In the genomic region with DNA sequence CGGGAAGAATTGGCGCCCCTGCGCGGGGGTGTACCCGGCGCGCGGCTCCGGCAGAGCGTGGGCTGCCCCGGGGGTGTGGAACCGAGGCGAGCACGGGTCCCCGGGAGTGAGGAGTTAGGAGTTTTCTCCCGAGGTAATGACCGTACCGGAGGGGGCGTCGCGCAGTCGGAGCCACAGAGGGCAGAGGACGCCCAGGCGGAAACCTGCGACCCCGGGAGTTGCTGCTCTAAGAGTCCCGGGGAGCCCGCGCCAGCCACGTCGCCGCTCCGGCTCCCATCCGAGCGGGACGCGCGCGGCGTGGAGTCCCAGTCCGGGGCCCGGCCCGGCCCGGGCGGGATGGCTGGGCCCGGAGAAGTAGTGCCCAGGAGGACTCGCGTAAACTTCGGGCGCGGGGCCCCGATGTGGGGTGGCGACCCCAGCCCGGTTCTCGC, we compare ENCODE assay signal across 8 mouse cellular contexts. TPM values are rescaled to one million over a fixed set of nuclear protein-coding genes. Genes with fewer than 3 reads are reported as not detected.
DNase-seq lines count a peak whose midpoint lies in the region; ATAC-seq lines count a peak whose summit lies in the region.

No protein-coding gene starts in this region.

- H3K36me3 ChIP-seq in hindbrain, embryonic 12.5 days: no peaks in the 10 kb centered on the region
- no peaks in the 10 kb centered on the region for H3K36me3 ChIP-seq in stomach, embryonic 14.5 days (ENCODE audit: control insufficient read depth, insufficient read depth, low read length)

- ATAC-seq in hindbrain, embryonic 12.5 days (ENCODE audit: low FRiP score): peak; percentile 71
- ATAC-seq in stomach, embryonic 14.5 days (ENCODE audit: insufficient number of reproducible peaks, insufficient read depth, low FRiP score, low read depth): peak; percentile 40

- H3K9me3 ChIP-seq in hindbrain, embryonic 12.5 days (replicated peaks): no peaks in the 10 kb centered on the region
- no peaks in the 10 kb centered on the region for H3K9me3 ChIP-seq in stomach, embryonic 14.5 days (ENCODE audit: control insufficient read depth, low read depth, low read length)

- DNase-seq in heart, adult 8-10 months (ENCODE audit: low spot score): peak; percentile 36
- no peak for DNase-seq in heart, adult 11 months
- DNase-seq in A20 (ENCODE audit: low read depth, low spot score): peak; percentile 75
- DNase-seq in lung, postnatal 25 days (ENCODE audit: low spot score): peak; percentile 34
- DNase-seq in left cerebral cortex, postnatal 25 days (ENCODE audit: low spot score in 2 of 2): no peak

- H3K27ac ChIP-seq in brown adipose tissue, adult 24 weeks (replicated peaks; ENCODE audit: low read depth, low read length): peak overlapping the region; percentile 89
- peak overlapping the region; percentile 94 for H3K27ac ChIP-seq in hindbrain, embryonic 12.5 days
- peak overlapping the region; percentile 90 for H3K27ac ChIP-seq in stomach, embryonic 14.5 days (ENCODE audit: low read length)

- H3K27me3 ChIP-seq in hindbrain, embryonic 12.5 days: no peaks in the 10 kb centered on the region
- no peaks in the 10 kb centered on the region for H3K27me3 ChIP-seq in stomach, embryonic 14.5 days (ENCODE audit: control insufficient read depth, insufficient read depth, low read length)

- no peaks in the 10 kb centered on the region for H3K4me1 ChIP-seq in brown adipose tissue, adult 24 weeks (ENCODE audit: control insufficient read depth, insufficient read depth, insufficient read length, low read length)
- H3K4me1 ChIP-seq in hindbrain, embryonic 12.5 days: 0 out of 2 replicates have a peak, but pooled peaks cover 5% of the 10 kb centered on the region
- H3K4me1 ChIP-seq in stomach, embryonic 14.5 days (ENCODE audit: control insufficient read depth, insufficient read depth, low read length): no peaks in the 10 kb centered on the region

- H3K9ac ChIP-seq in hindbrain, embryonic 12.5 days: peak overlapping the region; percentile 85
- H3K9ac ChIP-seq in stomach, embryonic 14.5 days (replicated peaks; ENCODE audit: low read depth, low read length): peak overlapping the region; percentile 96

- H3K4me2 ChIP-seq in hindbrain, embryonic 12.5 days (replicated peaks): peak overlapping the region; percentile 78
- peak overlapping the region; percentile 45 for H3K4me2 ChIP-seq in stomach, embryonic 14.5 days (replicated peaks; ENCODE audit: low read depth, low read length)

- WGBS in hindbrain, embryonic 12.5 days: 0% methylated on average over 51 of the region's 55 CpGs
- under 1% methylated on average over 53 of the region's 55 CpGs for WGBS in stomach, embryonic 14.5 days

- intact Hi-C loops in left cerebral cortex, postnatal 25 days (cut with DNase I): loop anchor here (2.0 to 5.0 kb wide), 4 partner anchors 66 to 374 kb away; a partner anchor contains a TSS

- H3K4me3 ChIP-seq in brown adipose tissue, adult 24 weeks (ENCODE audit: insufficient read depth, low read depth, low read length): peak overlapping the region; percentile 100
- H3K4me3 ChIP-seq in hindbrain, embryonic 12.5 days: peak overlapping the region; percentile 91
- peak overlapping the region; percentile 89 for H3K4me3 ChIP-seq in stomach, embryonic 14.5 days (ENCODE audit: low read depth, low read length)

RNA-seq across cellular contexts. Expression of a gene that starts 0.5 kb away (rescaled TPM):
- 1 to 10 TPM; 6.7 to 7.8 (median 6.9) TPM for total RNA-seq in heart, adult 8-10 months (2022)
- 8.7 and 15.9 TPM in 2 replicates for polyA plus RNA-seq in brown adipose tissue, adult 24 weeks (2012; ENCODE audit: insufficient read depth, insufficient read length, missing spikeins)
- polyA plus RNA-seq in hindbrain, embryonic 12.5 days (2016; fragmentation: Nextera tagmentation; extraction: Ambion mirVana): 13.4 and 15.2 TPM in 2 replicates
- 14.7 and 15.7 TPM in 2 replicates for polyA plus RNA-seq in stomach, embryonic 14.5 days (2014; fragmentation: Nextera tagmentation; extraction: Ambion mirVana)
- total RNA-seq in left cerebral cortex, postnatal 25 days (2021): 10 to 100 TPM; 15.2 to 15.4 TPM

Comparison
In these comparisons a context has a peak if more than half of its experiments do, and no peak if none do; other contexts are left out.
1. DNase-seq: peak in heart, adult 8-10 months (single experiment), A20 (single experiment) and lung, postnatal 25 days (single experiment); none in heart, adult 11 months (single experiment) and left cerebral cortex, postnatal 25 days (0 of 2).
2. Peak in every context shown above with its lines, with median percentiles within 50 percentile points of each other: H3K27ac ChIP-seq and H3K4me3 ChIP-seq.